Mouse (Mus musculus) kidney, postnatal 36 days (tissue): ENCODE measurements at regions not wholly inside any gene's neighbourhood (a gene's known extent, or its start where the extent isn't known, plus 50 kb on each side); places are given as distances from the start of the nearest gene placed in this dataset.
"Not testable (repeated sequence)": the region's sequence is repeated elsewhere in the genome, so short reads cannot be mapped to it uniquely, and the experiment has no call there.

Source experiments
- DNase-seq, 2 experiments: peaks; one replicate each; pipeline ENCODE4 v3.0.0; 2021 to 2022; ENCODE audit warnings: mixed read lengths in 2 of 2

DNA sequence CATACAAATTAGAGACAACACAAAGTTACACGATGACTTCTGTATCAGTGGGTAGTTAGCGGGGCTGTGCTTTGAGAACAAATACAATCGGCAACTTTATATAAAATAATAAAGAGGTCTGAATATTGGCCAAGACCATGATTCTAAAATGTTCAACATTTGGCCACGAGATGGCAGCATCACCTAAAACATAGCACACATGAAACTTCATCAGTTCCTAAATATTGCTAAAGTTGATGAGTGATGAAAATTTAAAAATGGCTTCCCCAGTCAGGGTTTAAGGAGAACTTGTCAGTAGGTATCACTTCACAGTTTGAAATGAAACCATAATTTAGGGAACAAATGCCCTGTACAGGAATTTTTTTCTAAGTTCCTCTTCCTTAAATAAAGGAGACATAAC lies 824.6 kb downstream of the Basp1 start:
- peak; percentile 12 to 73 for DNase-seq

DNA sequence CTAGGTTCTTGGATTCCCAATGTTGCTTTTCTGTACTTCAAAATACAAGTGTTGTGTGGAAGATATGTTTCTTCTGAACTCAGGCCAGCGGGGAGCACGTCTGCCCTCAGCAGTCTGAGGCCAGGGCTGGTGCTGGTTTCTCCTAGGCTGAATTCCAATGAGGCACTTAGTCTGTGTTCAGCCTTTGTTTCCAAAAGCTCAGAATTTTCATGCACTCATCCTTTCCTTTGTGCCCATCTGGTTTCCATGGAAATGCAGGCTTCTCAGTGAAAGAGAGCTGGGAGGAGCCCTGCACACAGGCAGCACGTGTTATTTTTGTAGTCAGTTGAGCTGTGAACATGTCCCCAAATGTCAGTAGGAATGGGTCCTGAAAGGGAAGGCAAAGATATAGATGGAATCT lies 846.6 kb downstream of the Basp1 start:
- no peak for DNase-seq

DNA sequence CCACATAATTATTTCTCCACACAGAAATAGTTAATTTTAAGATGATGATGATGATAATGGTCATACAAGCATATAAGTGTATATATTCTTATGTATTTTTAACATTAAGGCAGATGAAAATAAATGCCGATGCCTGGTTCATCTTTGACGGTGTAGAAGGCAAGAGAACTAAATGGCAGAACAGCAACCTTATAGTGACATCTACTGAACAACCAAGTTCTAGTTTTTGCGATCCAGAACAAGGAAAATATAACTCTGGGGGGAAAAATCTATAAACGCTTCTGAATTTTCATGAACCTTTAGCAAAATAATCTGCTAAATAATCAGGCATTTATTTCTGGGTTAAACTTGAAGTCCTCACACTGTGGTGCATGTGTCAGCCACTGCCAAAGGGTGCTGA lies 856.8 kb downstream of the Basp1 start:
- DNase-seq, result no peak

DNA sequence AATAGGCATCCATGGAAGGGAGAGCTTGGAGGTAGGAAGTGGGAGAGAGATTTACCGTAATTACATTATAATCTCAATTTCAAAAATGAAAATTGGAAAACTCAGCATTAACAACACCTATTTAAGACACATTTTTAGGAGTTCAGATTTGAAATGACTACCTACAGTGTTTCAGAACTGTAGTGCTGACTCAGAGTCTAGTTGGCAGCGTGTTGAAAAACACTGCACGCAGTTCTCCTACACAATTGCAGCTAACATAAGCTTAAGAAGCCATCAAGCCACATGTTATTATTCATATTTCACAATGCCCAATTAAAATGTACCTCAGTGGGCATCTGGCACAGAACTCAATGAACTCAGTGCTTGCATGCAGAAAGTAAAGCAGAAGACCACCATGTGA lies 863.5 kb downstream of the Basp1 start:
- DNase-seq, result no peak

DNA sequence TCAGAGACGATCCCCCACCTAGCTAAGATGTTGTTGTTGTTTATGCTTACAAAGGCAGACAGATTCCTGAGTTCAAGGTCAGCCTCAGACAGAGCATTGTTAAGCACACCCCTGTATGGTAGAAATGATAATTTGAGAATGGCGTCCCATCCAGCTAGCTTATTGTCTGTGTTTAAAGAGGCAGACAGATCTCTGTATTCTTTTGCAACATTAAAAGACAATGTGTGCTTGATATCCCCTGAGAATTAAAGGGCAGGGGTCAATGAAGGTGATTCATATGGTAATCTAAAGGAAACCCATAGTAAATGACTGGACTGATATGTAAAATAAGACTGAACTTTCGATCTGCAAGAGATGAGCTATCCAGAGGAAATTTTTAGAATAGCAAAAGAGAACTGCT lies 883.5 kb downstream of the Basp1 start:
- DNase-seq, result no peak

DNA sequence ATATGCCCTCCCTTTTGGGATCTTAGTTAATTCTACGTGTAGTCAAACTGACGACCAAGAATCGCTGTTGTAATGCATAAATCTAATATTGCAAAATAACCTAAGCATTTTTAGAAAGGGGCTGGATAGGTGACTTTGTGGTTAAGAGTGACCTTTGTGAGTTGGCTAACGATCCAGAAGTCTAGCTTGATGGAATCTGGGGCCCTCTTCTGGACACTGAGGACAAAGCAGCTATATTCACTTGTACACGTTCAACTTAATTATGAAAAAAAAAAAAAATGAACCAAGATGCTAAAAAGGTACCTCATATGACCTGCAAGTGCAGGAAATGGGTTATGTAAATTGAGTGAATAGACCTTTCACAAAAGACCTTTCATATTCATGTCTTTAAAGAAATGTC lies 886.2 kb downstream of the Basp1 start:
- DNase-seq, result peak in 1 of 2 experiments; percentile 1

DNA sequence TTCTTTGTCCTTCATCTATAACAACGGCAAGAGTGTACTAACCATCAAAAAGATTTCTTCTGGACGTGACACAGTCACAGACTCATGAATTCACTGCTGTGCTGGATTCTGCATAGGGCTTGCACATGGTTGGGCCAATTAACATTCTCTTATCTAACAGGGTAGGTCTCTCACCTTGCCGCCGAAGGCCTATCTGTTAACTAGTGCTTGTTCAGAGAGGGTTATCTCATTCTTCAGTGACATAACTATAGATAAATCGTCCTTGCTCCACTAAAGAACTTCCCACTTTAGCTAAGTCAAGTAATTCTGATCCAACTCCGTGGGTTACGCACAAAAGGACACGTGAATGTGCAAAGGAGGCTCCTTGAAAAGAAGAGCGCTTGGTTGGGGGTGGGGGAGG lies 899.6 kb downstream of the Basp1 start:
- DNase-seq, result no peak

DNA sequence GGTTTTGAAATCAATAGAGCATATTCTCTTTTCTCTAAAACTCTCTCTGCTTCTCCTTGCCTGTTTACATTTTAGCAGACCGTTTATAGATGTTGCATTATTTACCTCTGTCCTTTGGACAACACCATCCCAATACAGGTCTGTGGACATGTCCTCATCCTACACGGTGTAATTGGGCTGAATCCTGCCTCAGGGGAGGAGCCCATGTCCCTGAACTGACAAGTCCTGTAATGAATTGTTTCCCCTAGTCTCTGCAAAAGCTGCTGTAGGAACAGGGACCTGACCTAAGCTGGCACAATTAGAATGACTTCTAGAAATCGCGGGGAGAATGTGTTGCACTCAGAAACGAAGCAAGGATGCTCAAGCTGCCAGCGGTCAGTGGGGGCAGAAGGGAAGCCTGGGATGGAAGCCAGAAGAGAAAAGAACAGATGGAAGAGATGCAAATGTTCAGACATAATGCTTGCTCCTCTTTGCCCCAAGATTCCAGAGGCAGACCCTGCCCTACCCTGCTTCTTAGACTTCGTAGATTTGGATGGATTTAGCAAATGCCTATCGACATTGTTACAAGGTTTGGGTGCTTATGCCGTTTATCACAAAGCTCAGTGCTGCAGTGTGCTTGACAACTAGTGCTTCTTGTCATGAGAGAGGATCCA lies 911.5 kb downstream of the Basp1 start:
- DNase-seq, result no peak

DNA sequence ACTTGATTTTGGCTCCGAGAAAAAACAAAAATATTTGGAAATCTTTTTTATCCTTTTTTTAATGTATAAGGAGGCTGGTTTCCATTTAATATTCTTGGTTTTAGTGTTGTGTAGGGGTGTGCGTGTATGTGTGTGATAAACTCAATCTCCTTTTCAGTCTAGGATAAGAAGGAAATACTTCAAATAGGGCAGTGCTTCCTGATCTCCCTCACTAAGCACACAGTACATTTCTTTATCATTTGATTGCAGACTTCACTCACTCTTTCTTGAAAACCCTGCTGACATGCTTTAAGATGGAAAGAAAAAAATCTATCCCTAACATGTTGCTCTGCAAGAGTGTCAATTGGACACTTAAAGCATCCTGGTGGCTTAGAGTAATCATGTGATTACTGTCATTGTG lies 927.3 kb downstream of the Basp1 start:
- DNase-seq, result no peak

DNA sequence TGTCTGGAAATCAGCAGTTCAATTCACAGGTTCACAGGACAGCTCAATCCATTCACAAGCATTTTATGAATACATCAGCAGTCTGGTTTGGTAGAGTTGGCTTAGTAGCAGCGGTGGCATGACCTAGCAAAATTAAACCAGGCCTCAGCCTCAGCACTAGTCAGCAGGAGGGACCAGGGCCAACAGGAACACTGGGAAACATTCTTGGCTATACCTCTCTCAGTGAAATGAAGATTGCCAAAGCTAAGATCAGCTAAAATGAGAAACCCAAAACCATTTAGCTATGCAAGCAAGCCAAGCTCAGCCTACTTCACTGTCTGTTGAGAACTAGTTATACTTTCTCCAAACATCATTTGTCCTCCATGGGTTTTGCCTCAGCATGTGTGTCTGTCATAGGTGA lies 945.3 kb downstream of the Basp1 start:
- DNase-seq, result no peak

DNA sequence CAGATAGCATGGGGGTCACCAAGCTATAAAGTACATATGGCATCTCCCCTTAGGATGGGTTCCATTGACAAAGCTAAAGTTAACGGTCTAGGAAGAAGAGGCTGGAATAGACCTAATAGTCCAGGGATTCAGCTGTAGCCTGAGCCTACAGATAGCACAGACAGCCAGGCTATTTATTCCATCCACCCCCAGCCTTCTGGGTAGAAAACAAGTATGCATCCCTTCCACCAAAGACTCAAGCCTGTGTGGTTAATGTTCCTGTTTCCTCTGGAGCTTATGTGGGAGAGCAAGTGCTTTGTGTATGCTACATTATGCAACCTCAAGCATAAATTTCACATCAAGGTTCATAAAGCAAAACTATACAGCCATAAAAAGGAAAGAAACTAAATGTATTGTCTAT lies 955.8 kb downstream of the Basp1 start:
- no peak for DNase-seq

DNA sequence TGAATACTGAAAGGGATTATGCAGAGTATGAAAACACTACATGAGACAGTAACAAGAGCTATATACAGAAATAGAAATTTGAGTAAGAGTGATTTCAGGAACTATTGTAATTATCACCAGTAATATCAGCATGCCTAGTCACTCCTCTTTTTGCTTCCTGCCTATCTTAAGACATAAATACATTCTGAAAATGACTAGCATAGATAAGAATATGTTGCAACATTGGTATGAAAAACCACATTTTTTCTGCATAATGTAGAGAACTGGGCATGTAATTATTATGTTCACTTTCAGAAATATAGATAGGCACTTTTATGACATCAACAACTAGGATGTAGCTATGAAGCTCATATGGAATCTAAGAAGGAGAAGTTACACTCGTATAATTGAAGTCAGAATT lies 980.5 kb downstream of the Basp1 start:
- DNase-seq, result no peak

DNA sequence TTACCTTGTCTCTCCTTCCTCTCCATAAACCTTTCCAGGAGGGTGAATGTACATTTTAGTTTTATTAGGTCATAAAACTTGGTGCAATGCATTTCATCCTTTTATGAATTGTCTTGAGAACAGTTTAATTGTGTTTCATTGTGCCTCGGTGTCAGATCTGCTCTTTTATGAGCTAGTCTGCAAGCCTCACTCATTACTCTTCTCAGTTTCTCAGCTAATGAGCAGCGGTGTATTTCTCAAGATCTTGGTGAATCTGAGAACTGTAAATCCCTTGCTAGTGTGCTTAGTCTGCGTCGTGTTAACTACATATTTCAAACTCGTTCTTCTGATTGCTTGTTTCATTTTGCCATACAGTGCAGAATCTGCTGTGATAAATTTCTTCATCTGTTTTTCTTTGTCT lies 984.4 kb downstream of the Basp1 start:
- DNase-seq, result no peak

DNA sequence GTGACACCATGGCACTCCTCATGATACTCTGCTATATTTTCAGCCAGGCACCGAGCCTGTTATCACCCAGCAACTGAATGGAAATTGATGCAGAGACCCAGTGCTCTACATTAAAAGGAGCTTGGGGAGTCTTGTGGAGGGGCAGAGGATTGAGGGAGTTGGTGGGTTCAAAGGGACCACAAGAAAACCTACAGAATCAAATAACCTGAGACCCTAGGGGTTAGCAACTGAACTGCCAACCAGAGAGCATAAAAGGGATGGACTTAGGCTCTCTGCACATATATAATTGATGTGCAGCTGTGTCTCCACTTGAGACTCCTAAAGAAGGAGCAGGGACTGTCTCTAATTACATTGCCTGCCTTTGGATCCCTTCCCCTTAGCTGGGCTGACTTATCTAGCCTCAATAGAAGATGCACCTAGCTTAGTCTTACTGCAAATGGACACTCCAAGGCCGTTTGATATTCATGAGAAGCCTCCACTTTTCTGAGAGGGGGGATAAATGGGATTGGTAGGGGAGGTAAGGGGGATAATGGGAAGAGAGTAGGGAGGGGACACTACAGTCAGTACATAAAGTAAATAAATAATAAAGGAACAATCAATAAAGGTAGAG lies 991.1 kb downstream of the Basp1 start:
- DNase-seq, result no peak

DNA sequence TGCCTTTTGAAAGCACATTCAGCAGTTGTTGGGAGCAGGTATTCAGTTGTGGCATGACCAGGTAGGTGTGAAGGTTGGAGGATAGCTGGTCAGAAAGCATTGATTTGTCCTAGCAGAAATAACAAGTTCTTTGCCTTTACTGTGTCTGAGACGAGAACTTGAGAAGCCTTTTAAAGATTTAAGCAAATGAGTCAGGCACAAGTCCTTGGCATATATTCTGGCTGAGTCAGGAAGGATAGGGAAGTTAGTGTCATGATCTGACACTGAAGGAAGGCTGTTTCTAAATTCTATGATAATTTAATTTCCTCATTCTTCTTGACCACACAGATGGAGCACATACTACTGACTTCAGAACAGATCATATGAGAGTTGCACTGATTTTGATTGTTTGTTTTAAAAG lies 993.8 kb downstream of the Basp1 start:
- DNase-seq, result no peak

DNA sequence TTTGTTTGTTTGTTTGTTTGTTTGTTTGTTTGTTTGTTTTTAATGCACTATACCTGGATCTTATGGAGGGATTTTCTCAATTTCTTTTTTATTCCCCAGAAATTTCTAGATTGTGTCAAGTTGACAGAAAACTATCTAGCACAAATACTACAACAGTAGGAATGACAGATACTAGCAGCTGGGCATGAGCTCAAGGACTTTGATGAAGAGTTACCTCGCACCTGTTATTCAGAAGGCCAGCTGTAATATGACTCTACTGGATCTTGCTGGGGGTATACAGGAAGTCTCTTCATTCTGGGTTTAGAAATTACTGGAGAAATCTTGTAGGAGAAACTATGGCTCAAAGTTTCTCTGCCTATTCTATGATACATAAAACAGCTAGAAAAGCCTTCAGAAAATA lies 994.4 kb downstream of the Basp1 start:
- DNase-seq, result no peak

DNA sequence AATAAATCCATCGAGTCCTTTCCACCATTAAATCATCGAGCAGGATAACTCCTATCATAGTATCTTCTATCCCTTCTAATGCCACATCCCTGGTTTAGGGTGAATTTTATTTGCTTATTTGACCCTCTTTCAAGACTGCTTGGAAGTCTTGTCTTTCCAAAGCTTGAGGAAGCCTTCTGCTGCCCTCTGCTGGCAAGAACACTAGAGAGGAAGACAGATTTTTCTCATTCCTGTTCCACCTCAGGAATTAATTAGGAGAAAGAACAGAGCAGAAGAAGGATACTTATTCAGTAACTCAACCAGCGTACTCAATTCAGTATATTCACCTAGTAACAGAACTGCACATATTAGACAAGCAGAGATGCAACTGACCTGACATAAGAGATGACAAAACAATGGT lies 1005.9 kb downstream of the Basp1 start:
- DNase-seq, result peak in 1 of 2 experiments; percentile 74

DNA sequence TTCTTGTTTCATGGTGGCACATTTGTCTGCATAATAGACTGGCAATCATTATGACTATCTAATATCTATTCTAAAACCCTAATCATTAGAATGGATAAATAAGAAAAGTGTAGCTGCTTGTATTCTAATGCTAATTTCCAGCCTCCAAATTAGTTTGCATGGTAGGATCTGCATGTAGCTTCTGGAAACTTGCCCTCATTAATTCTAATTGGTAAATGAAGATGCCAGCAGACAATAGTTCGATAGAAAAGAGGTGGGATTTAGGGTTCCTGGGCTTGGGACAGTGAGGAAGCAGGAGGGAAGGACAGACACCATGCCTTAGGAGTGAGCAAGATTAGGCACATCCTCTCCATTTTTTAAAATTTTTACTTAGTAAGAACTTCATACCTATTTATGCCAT lies 1008.3 kb downstream of the Basp1 start:
- DNase-seq, result no peak

DNA sequence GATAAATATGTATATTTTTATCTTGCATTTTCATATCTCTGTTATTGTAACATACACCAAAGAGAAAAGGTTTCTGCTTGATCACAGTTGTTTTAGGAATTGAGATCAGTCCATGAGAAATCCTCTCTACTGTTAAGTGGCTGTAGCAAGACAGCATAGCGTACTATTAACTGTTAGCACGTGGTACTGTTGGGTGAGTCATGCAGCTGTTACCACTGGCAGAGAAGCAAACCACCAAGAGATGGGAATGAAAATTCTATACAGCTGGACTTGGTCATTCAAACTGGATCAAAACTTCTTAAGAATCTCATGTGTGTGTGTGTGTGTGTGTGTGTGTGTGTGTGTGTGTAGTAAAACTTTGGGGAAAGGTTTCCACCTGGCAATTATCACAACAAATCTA lies 1013.5 kb downstream of the Basp1 start:
- DNase-seq, result no peak

DNA sequence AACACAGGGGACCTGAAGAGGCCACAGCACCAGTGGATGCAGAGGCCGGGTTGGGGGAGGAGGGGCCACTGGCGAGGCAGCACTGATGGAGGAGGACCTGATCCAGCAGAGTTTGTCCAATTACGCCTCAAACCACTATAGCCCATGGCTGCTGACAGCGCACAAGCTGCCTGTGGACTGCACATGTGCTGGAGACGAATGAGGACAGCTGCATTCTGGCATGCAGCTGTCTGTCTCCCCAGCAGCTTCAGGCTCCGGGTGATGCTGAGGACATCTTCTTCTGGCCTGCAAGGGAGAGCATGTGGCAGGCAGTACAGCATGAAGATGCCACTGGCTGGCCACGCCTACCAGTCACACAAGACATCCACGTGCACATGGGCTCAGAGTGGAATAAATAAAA lies 1055.2 kb downstream of the Basp1 start:
- DNase-seq, result no peak

DNA sequence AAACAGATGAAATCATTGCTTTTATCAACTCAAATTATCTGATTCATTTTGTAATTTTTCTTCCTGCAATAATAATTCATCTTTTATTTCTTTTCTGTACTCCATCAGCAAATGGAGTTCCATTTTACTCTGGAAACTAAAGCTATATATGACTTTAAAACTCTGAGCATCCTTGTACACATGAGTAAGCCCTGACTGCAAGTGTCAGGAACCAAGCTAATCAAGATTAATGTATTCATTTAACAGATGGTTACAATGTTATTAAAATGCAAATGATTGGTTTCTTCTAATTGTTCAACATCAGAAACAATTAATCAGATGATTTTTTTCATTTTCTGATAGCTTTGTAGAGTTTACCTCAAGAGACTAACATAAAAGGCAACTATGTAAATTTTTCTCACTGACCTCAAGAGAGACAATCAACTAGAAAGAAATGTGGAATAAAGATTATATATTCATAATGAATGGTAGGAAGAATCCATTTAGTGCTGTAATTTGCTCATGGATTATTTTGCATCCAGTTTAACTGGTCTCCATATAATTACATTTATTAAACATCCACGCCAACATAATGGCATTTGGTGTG lies 1064.5 kb downstream of the Basp1 start:
- no peak for DNase-seq

DNA sequence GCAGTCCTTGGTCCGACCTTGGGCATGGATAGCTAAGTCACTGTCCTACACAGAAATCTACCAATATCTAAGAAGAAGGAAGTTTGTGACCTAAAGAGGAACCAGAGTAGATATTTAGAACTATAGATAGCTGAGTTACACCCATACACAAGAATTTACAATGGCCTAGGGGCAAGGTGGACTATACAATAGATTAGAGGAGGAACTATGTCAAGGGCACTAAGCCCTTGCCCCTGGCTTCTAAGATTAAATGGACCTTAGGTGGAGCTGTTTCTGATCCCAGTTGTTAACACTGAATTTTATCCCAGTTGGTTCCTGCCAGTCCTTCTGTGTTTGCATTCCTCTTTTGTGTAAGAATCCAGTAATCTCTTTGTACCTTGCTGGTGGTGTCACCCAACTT lies 1077.7 kb downstream of the Basp1 start:
- DNase-seq, result not testable (repeated sequence)

DNA sequence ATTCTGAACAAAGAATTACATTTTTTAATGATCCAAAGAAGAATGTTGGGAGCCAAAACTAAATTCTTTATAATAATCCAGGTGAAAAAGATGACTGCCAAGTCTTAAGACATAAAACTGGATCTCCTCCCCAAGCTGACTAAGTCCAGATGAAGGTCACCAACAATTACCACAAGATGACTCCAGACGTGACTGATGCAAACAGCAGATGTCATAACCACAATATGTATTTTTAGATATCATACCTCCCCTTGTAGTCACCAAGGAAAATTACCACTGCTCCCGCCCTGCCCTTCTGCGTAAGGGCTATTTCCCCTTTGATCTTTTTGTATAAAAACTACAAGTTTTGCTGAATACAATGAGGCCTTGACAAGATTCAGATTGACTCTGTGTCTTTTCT lies 1110.4 kb downstream of the Basp1 start:
- DNase-seq, result not testable (repeated sequence)

DNA sequence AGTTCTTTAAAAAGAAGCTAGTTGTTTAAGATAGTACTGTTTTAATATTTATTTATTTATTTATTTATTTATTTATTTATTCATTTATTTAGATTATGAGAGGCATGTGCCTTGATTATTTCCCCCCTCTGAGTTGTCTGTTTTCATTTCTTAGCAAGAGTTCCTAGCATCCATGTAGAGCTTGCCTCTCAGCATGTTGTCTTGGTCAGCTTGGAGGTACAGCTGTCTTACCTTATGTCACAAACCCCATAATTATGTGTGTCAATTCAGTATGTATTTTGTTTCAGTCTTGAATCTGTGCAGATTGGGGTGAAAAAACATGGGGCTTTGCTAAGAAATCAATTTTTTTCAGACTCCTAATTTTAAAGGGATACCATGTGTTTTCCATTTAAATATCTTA lies 1116.3 kb downstream of the Basp1 start:
- DNase-seq, result no peak

DNA sequence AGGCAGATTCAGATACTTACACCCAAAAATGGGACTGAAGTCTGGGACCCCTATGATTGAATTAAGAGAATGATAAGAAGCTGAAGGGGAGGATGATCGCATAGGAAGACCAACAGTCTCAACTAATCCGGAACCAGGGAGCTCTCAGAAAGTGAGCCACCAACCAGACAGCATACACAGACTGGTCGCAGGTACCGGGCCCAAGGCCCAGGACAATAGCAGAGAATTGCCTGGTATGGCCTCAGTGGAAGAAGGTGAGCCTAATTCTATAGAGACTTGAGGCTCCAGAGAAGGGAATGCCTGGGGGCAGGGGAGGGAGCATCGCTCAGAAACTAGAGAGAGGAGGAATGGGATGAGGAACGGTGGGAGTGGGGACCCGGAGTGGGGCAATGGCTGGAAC lies 1116.8 kb downstream of the Basp1 start:
- no peak for DNase-seq
